Mouse (Mus musculus) kidney, embryonic 15.5 days (tissue): Measurements from ENCODE around the gene Vcl. TPM values are rescaled to one million over a fixed set of nuclear protein-coding genes. Genes with fewer than 3 reads are reported as not detected.

Source experiments
- ATAC-seq: fragments of 200-750 bp; cut with Nextera tagmentation; replicated peaks from 2 replicates; pipeline ENCODE4 v1.8.0; 2017; ENCODE audit warnings: moderate TSS enrichment; ENCODE audit not compliant: low FRiP score
- H3K27ac ChIP-seq: fragments of 300-500 bp; sonication (generic); 2 replicates; pipeline ENCODE4 v1.5.1; 2015; ENCODE audit warnings: mild to moderate bottlenecking, inconsistent platforms
- H3K27me3 ChIP-seq: fragments of 300-500 bp; sonication (generic); 2 replicates; pipeline ENCODE4 v1.6.1; 2015; ENCODE audit warnings: inconsistent platforms
- H3K36me3 ChIP-seq: fragments of 300-500 bp; sonication (generic); 2 replicates; pipeline ENCODE4 v1.6.1; 2015; ENCODE audit warnings: inconsistent platforms
- H3K4me1 ChIP-seq: fragments of 300-500 bp; sonication (generic); 2 replicates; pipeline ENCODE4 v1.6.1; 2015; ENCODE audit warnings: inconsistent platforms
- H3K4me2 ChIP-seq: fragments of 300-500 bp; sonication (generic); 2 replicates; pipeline ENCODE4 v1.6.1; 2015; ENCODE audit warnings: moderate library complexity, mild to moderate bottlenecking, inconsistent platforms
- H3K4me3 ChIP-seq: fragments of 300-500 bp; sonication (generic); replicated peaks from 2 replicates; pipeline ENCODE4 v1.5.1; 2015; ENCODE audit warnings: mild to moderate bottlenecking, inconsistent platforms
- H3K9ac ChIP-seq: fragments of 300-500 bp; sonication (generic); 2 replicates; pipeline ENCODE4 v1.6.1; 2015; ENCODE audit warnings: mild to moderate bottlenecking, inconsistent platforms
- H3K9me3 ChIP-seq: fragments of 300-500 bp; sonication (generic); replicated peaks from 2 replicates; pipeline ENCODE4 v1.6.1; 2016; ENCODE audit warnings: inconsistent platforms
- WGBS: fragments of 180-500 bp; shearing (Covaris S2); methylation state at CpG from one replicate; pipeline ENCODE4 v1.1.7; 2015; ENCODE audit warnings: mixed read lengths; 5-methylcytosine and 5-hydroxymethylcytosine counted together
- polyA plus RNA-seq: library from polyadenylated mRNA; unstranded; fragments of >200 nt; fragmentation: Nextera tagmentation; extraction: Ambion mirVana; gene quantifications from 2 replicates; pipeline ENCODE4 v1.2.1, GENCODE M21; 2015

Gene Vcl
- polyA plus RNA-seq, 1 experiment from 2014 or later: 51.3 TPM

- peak overlapping the region; percentile 52 for H3K9ac ChIP-seq
- peaks cover 17% of the 10 kb centered on the region for H3K4me1 ChIP-seq
- peak; percentile 24 for ATAC-seq
- H3K4me3 ChIP-seq: peak overlapping the region; percentile 60
- no peaks in the 10 kb centered on the region for H3K27me3 ChIP-seq
- peak overlapping the region; percentile 76 for H3K4me2 ChIP-seq
- H3K36me3 ChIP-seq: no peaks in the 10 kb centered on the region
- peak overlapping the region; percentile 20; the same call in 1 of the 2 replicates for H3K27ac ChIP-seq
- WGBS: 47% methylated on average over 7 of the region's 7 CpGs
- no peaks in the 10 kb centered on the region for H3K9me3 ChIP-seq
Observed at GRCm38 (mm10) chr14:21076501-21077194, 147.4 kb downstream of the Vcl start.

- Histone ChIP-seq H3K4me2 (no peak overlapping the region), H3K27me3 (no peaks in the 10 kb centered on the region), H3K9ac (no peak overlapping the region), H3K27ac (no peak overlapping the region), H3K36me3 (no peaks in the 10 kb centered on the region), H3K4me1 (peaks cover 17% of the 10 kb centered on the region), H3K9me3 (no peaks in the 10 kb centered on the region), H3K4me3 (no peak overlapping the region)
- ATAC-seq: no peak
- WGBS: 80% methylated on average over 4 of the region's 4 CpGs
Observed at GRCm38 (mm10) chr14:21077939-21078338, 148.7 kb downstream of the Vcl start.

DNA sequence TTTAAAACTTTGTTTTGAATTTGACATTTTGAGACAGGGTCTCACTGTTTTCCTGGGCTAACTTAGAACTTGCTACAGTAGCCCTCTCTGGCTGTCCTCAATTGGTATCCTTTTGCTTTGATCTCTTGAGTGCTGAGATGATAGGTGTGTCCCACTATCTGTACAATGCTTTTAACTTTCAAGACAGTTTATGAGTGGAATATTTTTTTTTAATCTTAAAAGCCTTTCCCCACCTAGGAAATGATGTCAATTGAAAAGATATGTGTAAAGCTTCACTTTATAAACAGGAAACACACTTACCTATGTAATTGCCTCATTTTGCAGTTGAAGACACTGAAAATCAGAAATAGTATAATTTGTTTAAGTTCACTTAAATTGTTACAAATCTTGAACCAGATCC lies 149.3 kb downstream of the Vcl start:
- Histone ChIP-seq H3K4me1 (peaks cover 17% of the 10 kb centered on the region), H3K27me3 (no peaks in the 10 kb centered on the region), H3K9me3 (no peaks in the 10 kb centered on the region), H3K9ac (no peak overlapping the region), H3K4me2 (no peak overlapping the region), H3K27ac (no peak overlapping the region), H3K4me3 (no peak overlapping the region), H3K36me3 (no peaks in the 10 kb centered on the region)
- no peak for ATAC-seq

DNA sequence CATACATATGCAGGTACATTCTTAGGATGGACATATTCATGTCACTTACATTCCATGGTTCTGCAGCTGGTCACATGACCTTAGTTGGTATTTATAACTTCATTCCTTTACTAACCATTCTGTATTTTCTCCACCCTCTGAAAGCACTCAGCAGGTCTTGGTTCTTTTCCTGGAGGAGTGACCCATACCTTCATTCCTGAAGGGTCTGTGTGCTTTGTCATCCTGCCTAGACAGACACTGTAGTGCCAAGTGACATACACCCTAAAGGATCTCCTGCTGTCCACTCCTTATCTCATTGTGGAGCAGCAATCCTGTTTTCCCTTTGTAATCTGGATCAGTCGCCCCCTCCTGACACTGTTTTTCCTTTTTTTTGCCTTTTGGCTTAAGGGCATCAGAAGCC lies 153.6 kb downstream of the Vcl start:
- no peak overlapping the region for H3K27ac ChIP-seq
- no peak overlapping the region for H3K4me3 ChIP-seq
- H3K9me3 ChIP-seq: no peaks in the 10 kb centered on the region
- no peaks in the 10 kb centered on the region for H3K27me3 ChIP-seq
- ATAC-seq: no peak
- H3K4me2 ChIP-seq: no peak overlapping the region
- H3K9ac ChIP-seq: no peak overlapping the region
- peaks cover 21% of the 10 kb centered on the region for H3K4me1 ChIP-seq
- WGBS: 69% methylated on average over 1 of the region's 1 CpGs
- no peaks in the 10 kb centered on the region for H3K36me3 ChIP-seq

Other genes starting within 250 kb of the Vcl start
- gene Fut11, start 234.4 kb upstream of the Vcl start, polyA plus RNA-seq: 28.5 and 29.2 TPM in 2 replicates
- gene Chchd1, start 226.4 kb upstream of the Vcl start, polyA plus RNA-seq: 201 and 215 TPM in 2 replicates
- 28.7 and 30.6 TPM in 2 replicates for gene Zswim8, start 221.8 kb upstream of the Vcl start, polyA plus RNA-seq
- gene Ndst2, start 194.8 kb upstream of the Vcl start, polyA plus RNA-seq: 27.3 and 31.6 TPM in 2 replicates
- gene Camk2g, start 135.3 kb upstream of the Vcl start, polyA plus RNA-seq: 39.6 and 48.4 TPM in 2 replicates
- gene Plau, start 92.7 kb upstream of the Vcl start, polyA plus RNA-seq: 10.7 and 12.4 TPM in 2 replicates
- 74.6 and 77.8 TPM in 2 replicates for gene Ap3m1, start 123.1 kb downstream of the Vcl start, polyA plus RNA-seq
- gene Adk, start 123.2 kb downstream of the Vcl start, polyA plus RNA-seq: 156 and 168 TPM in 2 replicates